Mouse (Mus musculus) ovary, adult 18-20 months (tissue): ENCODE results near the gene Trpv3.
"Not testable (repeated sequence)": the region's sequence is repeated elsewhere in the genome, so short reads cannot be mapped to it uniquely, and the experiment has no call there.

ENCODE experiments used
- DNase-seq: peaks from one replicate; pipeline ENCODE4 v3.0.0; 2022; ENCODE audit warnings: low spot score, mixed read lengths

The Trpv3 gene

GRCm38 (mm10) chr11:73289621-73290020, 22.4 kb downstream of the Trpv3 start:
- no peak for DNase-seq

- no peak for DNase-seq
Observed at GRCm38 (mm10) chr11:73303123-73303522, 35.9 kb downstream of the Trpv3 start.

- no peak for DNase-seq
Observed at GRCm38 (mm10) chr11:73315961-73316360, 48.8 kb downstream of the Trpv3 start.

- not testable (repeated sequence) for DNase-seq
Observed at GRCm38 (mm10) chr11:73318581-73318980, 51.4 kb downstream of the Trpv3 start.

- not testable (repeated sequence) for DNase-seq
Observed at GRCm38 (mm10) chr11:73321064-73321463, 53.9 kb downstream of the Trpv3 start.

- no peak for DNase-seq
Observed at GRCm38 (mm10) chr11:73323906-73324830, 57.0 kb downstream of the Trpv3 start.

GRCm38 (mm10) chr11:73326485-73326886, 59.3 kb downstream of the Trpv3 start:
- DNase-seq, result no peak

- DNase-seq, result no peak
Observed at GRCm38 (mm10) chr11:73327361-73327760, 60.2 kb downstream of the Trpv3 start.

- no peak for DNase-seq
Observed at GRCm38 (mm10) chr11:73329442-73329841, 62.3 kb downstream of the Trpv3 start, which contains the start of the genes Aspa, Gm49340 and Spata22. Gene Aspa, minus strand, starts transcription at chr11:73329596. Gene Gm49340, plus strand, starts transcription at chr11:73329741. Gene Spata22, plus strand, starts transcription at chr11:73329741.

- DNase-seq, result no peak
Observed at GRCm38 (mm10) chr11:73333357-73333756, 66.2 kb downstream of the Trpv3 start.

GRCm38 (mm10) chr11:73336919-73337318, 69.7 kb downstream of the Trpv3 start:
- no peak for DNase-seq
